Mouse (Mus musculus) heart, embryonic 10.5 days (tissue): ENCODE results near the gene Spin2e. TPM values are rescaled to one million over a fixed set of nuclear protein-coding genes. Genes with fewer than 3 reads are reported as not detected.
"Not testable (repeated sequence)": the region's sequence is repeated elsewhere in the genome, so short reads cannot be mapped to it uniquely, and the experiment has no call there.

Source experiments
- DNase-seq: peaks from one replicate; pipeline ENCODE4 v3.0.0-alpha.2; 2017; ENCODE audit warnings: low spot score
- H3K27ac ChIP-seq: fragments of 300-500 bp; sonication (generic); 2 replicates; pipeline ENCODE4 v1.5.1; 2016; ENCODE audit warnings: mild to moderate bottlenecking
- H3K27me3 ChIP-seq: fragments of 300-500 bp; sonication (generic); 2 replicates; pipeline ENCODE4 v1.6.1; 2016; ENCODE audit warnings: mild to moderate bottlenecking; ENCODE audit not compliant: poor library complexity, insufficient read depth, severe bottlenecking
- H3K36me3 ChIP-seq: fragments of 300-500 bp; sonication (generic); 2 replicates; pipeline ENCODE4 v1.6.1; 2016; ENCODE audit warnings: mild to moderate bottlenecking, moderate library complexity
- H3K4me1 ChIP-seq: fragments of 300-500 bp; sonication (generic); 2 replicates; pipeline ENCODE4 v1.6.1; 2016; ENCODE audit warnings: mild to moderate bottlenecking
- H3K4me3 ChIP-seq: fragments of 300-500 bp; sonication (generic); 2 replicates; pipeline ENCODE4 v1.5.1; 2016; ENCODE audit warnings: mild to moderate bottlenecking, moderate library complexity
- H3K9me3 ChIP-seq: fragments of 300-500 bp; sonication (generic); 2 replicates; pipeline ENCODE4 v1.6.1; 2016; ENCODE audit warnings: mild to moderate bottlenecking, moderate library complexity
- WGBS: fragments of 180-500 bp; shearing (Covaris S2); methylation state at CpG from one replicate; pipeline ENCODE4 v1.1.7; 2016; 5-methylcytosine and 5-hydroxymethylcytosine counted together
- polyA plus RNA-seq: library from polyadenylated mRNA; unstranded; fragments of >200 nt; fragmentation: Nextera tagmentation; extraction: Ambion mirVana; gene quantifications from 2 replicates; pipeline ENCODE4 v1.2.1, GENCODE M21; 2016

Gene Spin2e
- polyA plus RNA-seq = not detected in 2 replicates

DNA sequence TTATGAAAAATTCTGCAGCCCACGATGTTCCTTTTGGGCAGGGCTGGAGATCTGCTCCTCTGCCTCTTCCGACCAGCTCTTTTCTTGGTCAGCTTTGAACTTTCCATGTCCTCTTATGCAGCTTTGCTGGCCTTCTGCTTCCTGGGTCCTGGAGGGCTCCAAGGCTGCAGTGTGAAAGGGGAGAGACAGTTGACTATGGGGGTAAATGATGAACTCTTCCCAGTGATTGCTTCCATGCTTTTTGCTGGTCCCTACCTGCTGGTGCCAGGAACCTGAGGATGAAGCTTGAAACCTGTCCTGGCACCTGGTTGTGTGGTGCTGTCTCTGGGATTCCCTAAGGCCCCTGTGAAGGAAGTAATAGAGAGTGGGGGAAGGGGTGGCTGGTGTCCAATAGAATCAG is at the start of gene Spin2e:
Gene Spin2e (minus strand): TSS at position 101 of the 400 bp plus-strand sequence.
- WGBS = 83% methylated on average over 2 of the region's 2 CpGs
- H3K36me3 ChIP-seq = not testable (repeated sequence)

DNA sequence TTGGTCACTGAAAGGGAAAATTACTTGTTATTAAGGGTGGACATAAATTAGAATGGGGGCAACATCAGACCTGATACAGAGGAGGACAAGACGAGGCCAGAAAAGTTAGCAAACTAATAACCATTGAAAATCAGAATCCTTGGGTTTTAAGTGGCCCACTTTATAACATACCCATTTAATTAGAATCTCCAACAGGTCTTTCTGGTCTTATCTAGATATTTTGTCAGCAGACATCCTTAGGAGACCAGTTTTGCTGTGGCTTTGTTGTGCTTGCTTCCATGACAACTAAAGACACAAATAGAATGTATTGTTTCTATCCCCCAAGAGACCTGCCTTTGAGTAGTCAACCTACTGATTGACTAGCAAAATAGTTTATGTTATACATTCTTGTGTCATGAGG is 44.5 kb downstream of the Spin2e start, which contains the start of gene Gm21883:
Gene Gm21883 (minus strand): TSS at position 101 of the 400 bp plus-strand sequence.
- not testable (repeated sequence) for H3K36me3 ChIP-seq, H3K27ac ChIP-seq, H3K27me3 ChIP-seq, H3K4me3 ChIP-seq, DNase-seq, H3K9me3 ChIP-seq, H3K4me1 ChIP-seq
- no CpG with 5 or more reads among the region's 1 CpGs for WGBS

More for the DNA sequence above, at the start of gene Spin2e:
- not testable (repeated sequence) for H3K27me3 ChIP-seq, H3K4me1 ChIP-seq, H3K4me3 ChIP-seq, DNase-seq, H3K27ac ChIP-seq, H3K9me3 ChIP-seq

Other genes starting within 250 kb of the Spin2e start
- not detected in 2 replicates for gene Btbd35f19, start 235.0 kb downstream of the Spin2e start, polyA plus RNA-seq
- not detected in 2 replicates for gene Gm21883, start 44.6 kb downstream of the Spin2e start, polyA plus RNA-seq
- not detected in 2 replicates for gene Btbd35f25, start 98.2 kb upstream of the Spin2e start, polyA plus RNA-seq